Mouse (Mus musculus) heart, postnatal 0 days (tissue): Measurements from ENCODE around the gene Myrf. TPM values are rescaled to one million over a fixed set of nuclear protein-coding genes. Genes with fewer than 3 reads are reported as not detected.

Source experiments
- ATAC-seq: fragments of 200-750 bp; cut with Nextera tagmentation; 2 replicates; pipeline ENCODE4 v1.8.0; 2017; ENCODE audit warnings: low read depth, moderate number of reproducible peaks, moderate library complexity; ENCODE audit not compliant: insufficient read depth
- DNase-seq: peaks from one replicate; pipeline ENCODE4 v3.0.0-alpha.2; 2016; ENCODE audit warnings: low spot score
- H3K27ac ChIP-seq: fragments of 300-500 bp; sonication (generic); 2 replicates; pipeline ENCODE4 v1.5.1; 2014; ENCODE audit warnings: low read depth, mild to moderate bottlenecking
- H3K27me3 ChIP-seq: fragments of 300-500 bp; sonication (generic); 2 replicates; pipeline ENCODE4 v1.6.1; 2014; ENCODE audit warnings: low read length, mixed read lengths; ENCODE audit not compliant: control insufficient read depth, insufficient read depth
- H3K36me3 ChIP-seq: fragments of 300-500 bp; sonication (generic); replicated peaks from 2 replicates; pipeline ENCODE4 v1.6.1; 2014; ENCODE audit warnings: low read length, mixed read lengths; ENCODE audit not compliant: control insufficient read depth, insufficient read depth
- H3K4me1 ChIP-seq: fragments of 300-500 bp; sonication (generic); 2 replicates; pipeline ENCODE4 v1.6.1; 2014; ENCODE audit warnings: antibody characterized with exemption; ENCODE audit not compliant: control insufficient read depth, insufficient read depth
- H3K4me2 ChIP-seq: fragments of 300-500 bp; sonication (generic); 2 replicates; pipeline ENCODE4 v1.6.1; 2014; ENCODE audit warnings: low read depth, mild to moderate bottlenecking, low read length, moderate library complexity
- H3K4me3 ChIP-seq: fragments of 300-500 bp; sonication (generic); 2 replicates; pipeline ENCODE4 v1.5.1; 2014; ENCODE audit warnings: low read depth, low read length
- H3K9ac ChIP-seq: fragments of 300-500 bp; sonication (generic); replicated peaks from 2 replicates; pipeline ENCODE4 v1.6.1; 2014; ENCODE audit warnings: low read depth, low read length, mixed read lengths
- H3K9me3 ChIP-seq: fragments of 300-500 bp; sonication (generic); replicated peaks from 2 replicates; pipeline ENCODE4 v1.6.1; 2016; ENCODE audit warnings: low read length; ENCODE audit not compliant: control insufficient read depth
- CTCF ChIP-seq: IDR thresholded peaks from 2 replicates; pipeline ENCODE4 v1.5.1; 2016; ENCODE audit warnings: antibody characterized with exemption, control low read depth, low read depth
- EP300 ChIP-seq: IDR thresholded peaks from 2 replicates; pipeline ENCODE4 v1.6.1; 2016; ENCODE audit warnings: antibody characterized with exemption, low read depth
- WGBS: fragments of 180-500 bp; shearing (Covaris S2); extraction: QIAGEN DNeasy Blood & Tissue Kit; methylation state at CpG from one replicate; pipeline ENCODE4 v1.1.7; 2014; 5-methylcytosine and 5-hydroxymethylcytosine counted together
- polyA plus RNA-seq: library from polyadenylated mRNA; unstranded; fragments of >200 nt; fragmentation: Nextera tagmentation; extraction: Ambion mirVana; gene quantifications from 2 replicates; pipeline ENCODE4 v1.2.1, GENCODE M21; 2015
- total RNA-seq: library from RNA; depleted of rRNA; stranded (reverse); fragments of >200 nt; gene quantifications from 2 replicates; pipeline ENCODE4 v1.2.3, GENCODE M21; 2014; ENCODE audit warnings: low replicate concordance

The Myrf gene
- total and polyA plus RNA-seq, 2 experiments from 2014 or later = 1.3 to 4.9 TPM

DNA sequence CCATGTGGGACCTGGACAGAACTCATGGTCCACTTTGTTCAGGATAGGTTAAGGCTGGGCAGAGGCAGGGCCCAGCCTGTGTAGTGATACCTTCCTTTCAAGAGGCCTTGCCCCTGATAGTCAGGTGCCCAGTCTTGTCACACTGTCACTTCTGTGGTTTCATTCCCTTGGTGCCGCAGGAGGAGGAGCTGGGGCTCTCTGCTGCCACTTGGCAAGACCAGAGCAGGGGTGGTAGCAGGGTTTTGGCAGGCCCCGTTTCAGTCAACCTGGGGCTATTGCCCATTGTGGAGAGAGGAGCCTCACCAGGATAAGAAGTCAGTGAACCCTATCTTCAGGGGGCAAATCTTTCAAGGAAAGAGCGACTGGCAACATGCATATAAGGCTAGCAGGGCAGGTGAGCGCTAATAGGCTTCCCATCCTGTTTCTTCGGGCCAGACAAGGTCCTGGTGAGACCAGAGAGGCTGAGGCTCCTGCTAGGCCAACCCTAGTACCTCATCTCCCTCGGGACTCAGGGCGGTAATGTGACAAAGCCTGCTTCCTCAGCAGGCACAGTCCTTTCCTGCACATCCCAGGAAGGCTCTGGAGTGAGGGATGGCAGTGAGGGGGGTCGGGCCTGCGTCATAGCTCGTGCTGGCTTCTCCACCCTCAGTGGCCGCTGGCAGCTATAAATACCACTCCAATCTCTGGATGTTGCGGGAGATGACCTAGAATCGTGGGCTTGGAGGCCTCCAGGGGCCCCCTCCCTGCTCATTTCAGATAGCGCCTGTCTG lies 40.4 kb upstream of the Myrf start:
- Histone ChIP-seq H3K27me3 (no peaks in the 10 kb centered on the region), H3K4me1 (peaks cover 17% of the 10 kb centered on the region), H3K4me2 (no peak overlapping the region), H3K9ac (no peak overlapping the region), H3K4me3 (no peak overlapping the region), H3K27ac (no peak overlapping the region), H3K9me3 (no peaks in the 10 kb centered on the region), H3K36me3 (no peaks in the 10 kb centered on the region)
- WGBS = 38% methylated on average over 14 of the region's 14 CpGs
- ATAC-seq (peak; percentile 50), DNase-seq (peak; percentile 40)
- TF ChIP-seq CTCF = no peak
- no peak for TF ChIP-seq EP300

DNA sequence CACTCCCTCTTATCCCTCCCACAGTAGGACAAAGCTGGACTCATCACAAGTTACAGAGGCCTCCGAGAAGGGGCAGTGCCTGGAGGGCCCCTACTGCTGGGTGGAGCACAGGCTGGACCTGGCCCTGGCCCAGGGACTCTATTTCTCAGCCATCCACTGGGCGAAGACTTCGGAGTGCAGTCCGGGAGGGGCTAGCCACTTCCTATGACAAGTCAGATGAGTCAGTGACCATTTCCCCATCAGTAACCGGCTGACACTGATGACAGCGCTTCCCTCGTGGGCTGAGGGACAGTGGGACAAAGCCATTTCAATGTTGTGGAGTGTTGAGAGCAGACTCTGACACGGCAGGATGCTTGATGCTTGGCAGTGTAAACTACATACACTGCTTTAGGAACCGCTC lies 39.1 kb upstream of the Myrf start:
- Histone ChIP-seq H3K4me3 (no peak overlapping the region), H3K4me2 (no peak overlapping the region), H3K27ac (no peak overlapping the region), H3K27me3 (no peaks in the 10 kb centered on the region), H3K4me1 (peaks cover 17% of the 10 kb centered on the region), H3K36me3 (no peaks in the 10 kb centered on the region), H3K9ac (no peak overlapping the region), H3K9me3 (no peaks in the 10 kb centered on the region)
- ATAC-seq = no peak; the same call in 1 of the 2 replicates
- TF ChIP-seq CTCF (no peak), EP300 (no peak)
- DNase-seq = peak; percentile 16
- 53% methylated on average over 9 of the region's 9 CpGs for WGBS

DNA sequence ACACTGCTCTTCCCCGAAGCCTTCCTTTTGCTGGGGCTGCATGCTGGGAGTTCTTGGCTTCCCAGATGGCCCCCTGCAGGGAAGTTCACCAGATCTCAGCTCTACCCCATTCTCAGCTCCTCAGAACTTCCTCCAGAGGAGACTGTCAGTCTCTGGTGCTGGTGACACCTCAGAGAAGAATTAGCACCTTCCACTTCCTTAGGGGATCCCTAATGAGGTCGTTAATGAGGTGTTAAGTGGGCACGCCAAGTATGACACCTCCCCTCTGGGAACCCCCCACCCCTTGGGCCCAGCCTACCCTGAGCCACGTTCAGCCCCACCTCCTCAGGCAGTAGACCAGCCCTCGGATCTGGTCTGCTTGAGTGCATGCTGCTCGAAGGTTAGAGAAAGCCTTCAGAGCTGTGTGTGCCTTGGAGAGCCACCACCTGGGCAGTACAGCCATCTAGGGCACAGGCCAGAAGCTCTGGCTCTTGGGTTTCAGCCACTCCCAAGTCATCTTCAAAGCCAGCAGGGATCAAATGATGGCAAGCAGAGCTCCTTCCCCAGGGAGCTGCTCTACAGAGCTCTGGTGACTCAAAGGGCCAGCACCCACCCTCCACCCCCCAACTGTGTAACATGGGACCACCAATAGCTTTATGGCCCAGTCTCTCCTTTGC lies 38.2 kb upstream of the Myrf start:
- 54% methylated on average over 6 of the region's 6 CpGs for WGBS
- no peaks in the 10 kb centered on the region for H3K9me3 ChIP-seq
- H3K36me3 ChIP-seq = no peaks in the 10 kb centered on the region
- no peak for ATAC-seq
- no peak overlapping the region for H3K4me3 ChIP-seq
- H3K9ac ChIP-seq = no peak overlapping the region
- H3K27ac ChIP-seq = no peak overlapping the region
- no peak for DNase-seq
- H3K4me2 ChIP-seq = no peak overlapping the region
- TF ChIP-seq CTCF (no peak), EP300 (no peak)
- peaks cover 17% of the 10 kb centered on the region for H3K4me1 ChIP-seq
- no peaks in the 10 kb centered on the region for H3K27me3 ChIP-seq

DNA sequence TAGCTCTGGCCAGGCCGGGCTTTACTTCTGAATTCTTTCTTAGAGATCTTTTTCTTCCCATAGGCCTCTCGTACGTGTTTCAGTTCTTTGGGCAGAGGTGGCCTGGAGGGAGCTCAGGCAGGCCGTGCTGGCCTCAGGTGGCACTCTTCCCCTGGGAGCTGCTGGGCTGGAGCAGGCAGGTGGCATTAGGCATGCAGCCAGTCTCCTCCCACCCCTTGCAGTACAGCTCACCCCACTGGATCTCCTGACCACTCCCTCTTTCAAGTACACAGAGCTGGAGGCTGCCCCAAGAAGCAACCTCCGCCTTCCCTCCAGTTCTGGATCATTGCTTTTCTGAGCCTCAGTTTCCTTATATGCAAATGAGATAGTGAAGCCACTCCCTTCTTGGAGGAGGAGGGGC lies 37.2 kb upstream of the Myrf start:
- Histone ChIP-seq H3K4me3 (no peak overlapping the region), H3K27ac (no peak overlapping the region), H3K4me1 (peaks cover 17% of the 10 kb centered on the region), H3K9me3 (no peaks in the 10 kb centered on the region), H3K4me2 (no peak overlapping the region), H3K9ac (no peak overlapping the region), H3K27me3 (no peaks in the 10 kb centered on the region), H3K36me3 (no peaks in the 10 kb centered on the region)
- WGBS = 58% methylated on average over 5 of the region's 5 CpGs
- ATAC-seq (no peak), DNase-seq (no peak)
- no peak for TF ChIP-seq CTCF
- no peak for TF ChIP-seq EP300

DNA sequence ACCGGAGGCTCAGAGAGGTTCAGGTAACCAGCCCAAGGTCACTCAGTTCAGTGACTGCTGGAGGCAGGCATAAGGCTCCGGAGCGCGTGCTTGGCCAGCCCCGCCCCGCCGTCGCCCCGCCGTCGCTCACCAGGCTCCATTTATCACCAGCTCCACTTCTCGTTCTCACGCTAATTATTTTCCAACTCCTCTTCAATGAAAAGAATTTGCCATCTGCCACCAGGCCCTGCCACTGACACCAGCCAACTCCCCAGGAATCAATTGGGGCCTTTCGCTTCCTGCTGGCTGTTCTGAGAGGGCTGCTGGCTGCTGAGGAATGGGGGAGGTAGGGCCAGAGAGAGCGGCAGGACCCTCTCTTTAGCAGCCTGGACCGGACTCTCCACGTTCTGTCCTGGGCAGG lies 36.8 kb upstream of the Myrf start:
- H3K9ac ChIP-seq = no peak overlapping the region
- WGBS = 12% methylated on average over 17 of the region's 17 CpGs
- no peak for TF ChIP-seq CTCF
- no peak for TF ChIP-seq EP300
- H3K27me3 ChIP-seq = no peaks in the 10 kb centered on the region
- H3K4me3 ChIP-seq = no peak overlapping the region
- no peaks in the 10 kb centered on the region for H3K36me3 ChIP-seq
- peaks cover 17% of the 10 kb centered on the region for H3K4me1 ChIP-seq
- ATAC-seq (0 out of 2 replicates have a peak, but pooled peaks have one; percentile 37), DNase-seq (no peak)
- no peaks in the 10 kb centered on the region for H3K9me3 ChIP-seq
- no peak overlapping the region for H3K4me2 ChIP-seq
- H3K27ac ChIP-seq = no peak overlapping the region
